ENCODE assay signal across 8 mouse cellular contexts in genomic region chr7:34388445-34389276, GRCm38 (mm10). TPM values are rescaled to one million over a fixed set of nuclear protein-coding genes. Genes with fewer than 3 reads are reported as not detected.
DNase-seq lines count a peak whose midpoint lies in the region; ATAC-seq and TF ChIP-seq lines count a peak whose summit lies in the region.

No protein-coding gene starts in this region.

- peak; percentile 61 for ATAC-seq in heart, embryonic 14.5 days (ENCODE audit: insufficient number of reproducible peaks, insufficient read depth, low FRiP score, low read depth)
- peak; percentile 69; the same call in 1 of the 2 replicates for ATAC-seq in neural tube, embryonic 13.5 days (ENCODE audit: low read depth)

- peak overlapping the region; percentile 70 for H3K4me3 ChIP-seq in erythroblast, embryonic 14.5 days (replicated peaks)
- peak overlapping the region; percentile 72 to 93 for H3K4me3 ChIP-seq in heart, embryonic 14.5 days (ENCODE audit: control insufficient read depth in 1 of 2, insufficient read depth in 1 of 2, low read depth in 1 of 2, low read length in 2 of 2)
- H3K4me3 ChIP-seq in neural tube, embryonic 13.5 days = peak overlapping the region; percentile 86
- peak overlapping the region; percentile 99 for H3K4me3 ChIP-seq in testis, adult 2 months (ENCODE audit: control insufficient read depth, low read depth, low read length)

- peak overlapping the region; percentile 100 for H3K9ac ChIP-seq in heart, embryonic 14.5 days (ENCODE audit: low read length)
- peak overlapping the region; percentile 98 for H3K9ac ChIP-seq in neural tube, embryonic 13.5 days

- under 1% methylated on average over 63 of the region's 64 CpGs for WGBS in heart, embryonic 14.5 days
- under 1% methylated on average over 60 of the region's 64 CpGs for WGBS in neural tube, embryonic 13.5 days

- peak; percentile 87 for DNase-seq in CD4-positive helper T cell, adult 2 months (ENCODE audit: low read depth, low spot score)
- DNase-seq in brain, adult 2 months (ENCODE audit: low read depth, low spot score) = peak; percentile 75
- peak; percentile 81 for DNase-seq in kidney, postnatal 10 days
- DNase-seq in lung, adult 18-20 months = peak; percentile 71 to 78

- H3K4me2 ChIP-seq in heart, embryonic 14.5 days (ENCODE audit: low read length) = peak overlapping the region; percentile 69
- H3K4me2 ChIP-seq in neural tube, embryonic 13.5 days = peak overlapping the region; percentile 96

- H3K36me3 ChIP-seq in erythroblast, embryonic 14.5 days (ENCODE audit: control insufficient read depth) = peaks cover 33% of the 10 kb centered on the region
- 0 out of 2 replicates have a peak, but pooled peaks cover 11% of the 10 kb centered on the region for H3K36me3 ChIP-seq in heart, embryonic 14.5 days (ENCODE audit: control insufficient read depth, insufficient read depth, low read length)
- no peaks in the 10 kb centered on the region for H3K36me3 ChIP-seq in neural tube, embryonic 13.5 days
- H3K36me3 ChIP-seq in testis, adult 2 months (ENCODE audit: control insufficient read depth, insufficient read depth, low read length) = no peaks in the 10 kb centered on the region

- no peaks in the 10 kb centered on the region for H3K9me3 ChIP-seq in erythroblast, embryonic 14.5 days (ENCODE audit: control insufficient read depth, low read length)
- no peaks in the 10 kb centered on the region for H3K9me3 ChIP-seq in heart, embryonic 14.5 days (ENCODE audit: control insufficient read depth, low read length)
- H3K9me3 ChIP-seq in neural tube, embryonic 13.5 days = no peaks in the 10 kb centered on the region

- peak; percentile 43; the same call in 1 of the 2 replicates for TF ChIP-seq POLR2A in testis, adult 2 months (IDR thresholded peaks at IDR 0.05; ENCODE audit: control insufficient read depth, low read depth, low read length)

- no peak for TF ChIP-seq CTCF in testis, adult 2 months (IDR thresholded peaks at IDR 0.05; ENCODE audit: control insufficient read depth, insufficient read depth, insufficient replicate concordance, low read depth, low read length)

- peaks cover 42% of the 10 kb centered on the region for H3K4me1 ChIP-seq in erythroblast, embryonic 14.5 days (ENCODE audit: control insufficient read depth)
- H3K4me1 ChIP-seq in heart, embryonic 14.5 days (ENCODE audit: control insufficient read depth in 2 of 2, insufficient read depth in 2 of 2, low read length in 2 of 2) = peaks cover 11 to 41% of the 10 kb centered on the region in 2 experiments
- peaks cover 52% of the 10 kb centered on the region for H3K4me1 ChIP-seq in neural tube, embryonic 13.5 days (replicated peaks)
- H3K4me1 ChIP-seq in testis, adult 2 months (ENCODE audit: control insufficient read depth, insufficient read depth, low read length) = peaks cover 7% of the 10 kb centered on the region

- H3K27ac ChIP-seq in heart, embryonic 14.5 days (replicated peaks in 1 of 2; ENCODE audit: control insufficient read depth in 1 of 2, insufficient read depth in 1 of 2, low read depth in 2 of 2, low read length in 2 of 2) = peak overlapping the region; percentile 92 to 98
- peak overlapping the region; percentile 98 for H3K27ac ChIP-seq in neural tube, embryonic 13.5 days (replicated peaks)
- H3K27ac ChIP-seq in testis, adult 2 months (ENCODE audit: control insufficient read depth, insufficient read depth, low read depth, low read length) = peak overlapping the region; percentile 88

- no peaks in the 10 kb centered on the region for H3K27me3 ChIP-seq in erythroblast, embryonic 14.5 days (ENCODE audit: control insufficient read depth)
- H3K27me3 ChIP-seq in heart, embryonic 14.5 days (ENCODE audit: control insufficient read depth, insufficient read depth, low read length) = no peaks in the 10 kb centered on the region
- no peaks in the 10 kb centered on the region for H3K27me3 ChIP-seq in neural tube, embryonic 13.5 days
- H3K27me3 ChIP-seq in testis, adult 2 months (ENCODE audit: control insufficient read depth, insufficient read depth, low read length) = no peaks in the 10 kb centered on the region

RNA-seq across cellular contexts. Expression of gene Lsm14a, which starts 4.5 kb away (rescaled TPM):
- 2.4 and 2.8 TPM in 2 replicates for polyA plus RNA-seq in erythroblast, embryonic 14.5 days (2012)
- polyA plus RNA-seq in heart, embryonic 14.5 days (2014; fragmentation: Nextera tagmentation; extraction: Ambion mirVana) = 32.4 and 40.0 TPM in 2 replicates
- polyA plus RNA-seq in neural tube, embryonic 13.5 days (2015; fragmentation: Nextera tagmentation; extraction: Ambion mirVana) = 58.9 and 73.1 TPM in 2 replicates
- 34.0 and 36.7 TPM in 2 replicates for polyA plus RNA-seq in testis, adult 2 months (2012; rRNA removed)

Comparison
In these comparisons a context has a peak if more than half of its experiments do, and no peak if none do; other contexts are left out.
1. Peak in every context shown above with its lines: DNase-seq, ATAC-seq, H3K4me3 ChIP-seq and H3K27ac ChIP-seq.